Mouse (Mus musculus) heart, postnatal 0 days (tissue): ENCODE results near the gene Crb1. TPM values are rescaled to one million over a fixed set of nuclear protein-coding genes. Genes with fewer than 3 reads are reported as not detected.

Experiments
- ATAC-seq: fragments of 200-750 bp; cut with Nextera tagmentation; 2 replicates; pipeline ENCODE4 v1.8.0; 2017; ENCODE audit warnings: low read depth, moderate number of reproducible peaks, moderate library complexity; ENCODE audit not compliant: insufficient read depth
- DNase-seq: peaks from one replicate; pipeline ENCODE4 v3.0.0-alpha.2; 2016; ENCODE audit warnings: low spot score
- H3K27ac ChIP-seq: fragments of 300-500 bp; sonication (generic); 2 replicates; pipeline ENCODE4 v1.5.1; 2014; ENCODE audit warnings: low read depth, mild to moderate bottlenecking
- H3K27me3 ChIP-seq: fragments of 300-500 bp; sonication (generic); 2 replicates; pipeline ENCODE4 v1.6.1; 2014; ENCODE audit warnings: low read length, mixed read lengths; ENCODE audit not compliant: control insufficient read depth, insufficient read depth
- H3K36me3 ChIP-seq: fragments of 300-500 bp; sonication (generic); replicated peaks from 2 replicates; pipeline ENCODE4 v1.6.1; 2014; ENCODE audit warnings: low read length, mixed read lengths; ENCODE audit not compliant: control insufficient read depth, insufficient read depth
- H3K4me1 ChIP-seq: fragments of 300-500 bp; sonication (generic); 2 replicates; pipeline ENCODE4 v1.6.1; 2014; ENCODE audit warnings: antibody characterized with exemption; ENCODE audit not compliant: control insufficient read depth, insufficient read depth
- H3K4me2 ChIP-seq: fragments of 300-500 bp; sonication (generic); 2 replicates; pipeline ENCODE4 v1.6.1; 2014; ENCODE audit warnings: low read depth, mild to moderate bottlenecking, low read length, moderate library complexity
- H3K4me3 ChIP-seq: fragments of 300-500 bp; sonication (generic); 2 replicates; pipeline ENCODE4 v1.5.1; 2014; ENCODE audit warnings: low read depth, low read length
- H3K9ac ChIP-seq: fragments of 300-500 bp; sonication (generic); replicated peaks from 2 replicates; pipeline ENCODE4 v1.6.1; 2014; ENCODE audit warnings: low read depth, low read length, mixed read lengths
- H3K9me3 ChIP-seq: fragments of 300-500 bp; sonication (generic); replicated peaks from 2 replicates; pipeline ENCODE4 v1.6.1; 2016; ENCODE audit warnings: low read length; ENCODE audit not compliant: control insufficient read depth
- CTCF ChIP-seq: IDR thresholded peaks from 2 replicates; pipeline ENCODE4 v1.5.1; 2016; ENCODE audit warnings: antibody characterized with exemption, control low read depth, low read depth
- EP300 ChIP-seq: IDR thresholded peaks from 2 replicates; pipeline ENCODE4 v1.6.1; 2016; ENCODE audit warnings: antibody characterized with exemption, low read depth
- WGBS: fragments of 180-500 bp; shearing (Covaris S2); extraction: QIAGEN DNeasy Blood & Tissue Kit; methylation state at CpG from one replicate; pipeline ENCODE4 v1.1.7; 2014; 5-methylcytosine and 5-hydroxymethylcytosine counted together
- polyA plus RNA-seq: library from polyadenylated mRNA; unstranded; fragments of >200 nt; fragmentation: Nextera tagmentation; extraction: Ambion mirVana; gene quantifications from 2 replicates; pipeline ENCODE4 v1.2.1, GENCODE M21; 2015
- total RNA-seq: library from RNA; depleted of rRNA; stranded (reverse); fragments of >200 nt; gene quantifications from 2 replicates; pipeline ENCODE4 v1.2.3, GENCODE M21; 2014; ENCODE audit warnings: low replicate concordance; rRNA removed

Crb1 gene
- total and polyA plus RNA-seq, 2 experiments from 2014 or later = 0.12 to 0.38 TPM

GRCm38 (mm10) chr1:139156397-139156796, 220.5 kb downstream of the Crb1 start:
- H3K4me2 ChIP-seq = no peak overlapping the region
- TF ChIP-seq CTCF (peak; percentile 76), EP300 (no peak)
- H3K4me3 ChIP-seq = no peak overlapping the region
- WGBS = 17% methylated on average over 3 of the region's 3 CpGs
- no peaks in the 10 kb centered on the region for H3K9me3 ChIP-seq
- H3K4me1 ChIP-seq = no peaks in the 10 kb centered on the region
- no peaks in the 10 kb centered on the region for H3K27me3 ChIP-seq
- ATAC-seq = no peak
- no peak overlapping the region for H3K9ac ChIP-seq
- DNase-seq = peak; percentile 64
- no peaks in the 10 kb centered on the region for H3K36me3 ChIP-seq
- H3K27ac ChIP-seq = no peak overlapping the region

- Histone ChIP-seq H3K4me1 (no peaks in the 10 kb centered on the region), H3K36me3 (no peaks in the 10 kb centered on the region), H3K27ac (no peak overlapping the region), H3K4me2 (no peak overlapping the region), H3K9ac (no peak overlapping the region), H3K27me3 (no peaks in the 10 kb centered on the region), H3K9me3 (no peaks in the 10 kb centered on the region), H3K4me3 (no peak overlapping the region)
- DNase-seq (no peak), ATAC-seq (no peak)
- TF ChIP-seq EP300 = no peak
- TF ChIP-seq CTCF = no peak
- 53% methylated on average over 6 of the region's 6 CpGs for WGBS
These were observed 223.4 kb downstream of the Crb1 start for GRCm38 (mm10) chr1:139153493-139153892.

- no peaks in the 10 kb centered on the region for H3K36me3 ChIP-seq
- H3K9me3 ChIP-seq = no peaks in the 10 kb centered on the region
- TF ChIP-seq CTCF (no peak), EP300 (no peak)
- H3K9ac ChIP-seq = no peak overlapping the region
- DNase-seq (no peak), ATAC-seq (no peak)
- H3K4me3 ChIP-seq = no peak overlapping the region
- no peak overlapping the region for H3K27ac ChIP-seq
- H3K4me2 ChIP-seq = no peak overlapping the region
- 90% methylated on average over 2 of the region's 2 CpGs for WGBS
- no peaks in the 10 kb centered on the region for H3K4me1 ChIP-seq
- no peaks in the 10 kb centered on the region for H3K27me3 ChIP-seq
These were observed 223.9 kb downstream of the Crb1 start for GRCm38 (mm10) chr1:139153006-139153405.

Other genes with a start within 250 kb of the Crb1 start
- 9.2 and 13.6 TPM in 2 replicates for gene Zbtb41, start 45.2 kb upstream of the Crb1 start, total RNA-seq
- gene Zbtb41, start 45.2 kb upstream of the Crb1 start, polyA plus RNA-seq = 3.7 and 4.5 TPM in 2 replicates
- gene Aspm, start 77.7 kb upstream of the Crb1 start, total RNA-seq = 13.6 and 15.1 TPM in 2 replicates
- 3.1 and 3.8 TPM in 2 replicates for gene Aspm, start 77.7 kb upstream of the Crb1 start, polyA plus RNA-seq
- gene F13b, start 124.6 kb upstream of the Crb1 start, total RNA-seq = not detected in 2 replicates
- not detected in 2 replicates for gene F13b, start 124.6 kb upstream of the Crb1 start, polyA plus RNA-seq
- gene Cfhr1, start 183.2 kb upstream of the Crb1 start, total RNA-seq = not detected in 2 replicates
- not detected in 2 replicates for gene Cfhr1, start 183.2 kb upstream of the Crb1 start, polyA plus RNA-seq